Mouse (Mus musculus) kidney, adult 9 months (tissue): ENCODE measurements around the gene Ajuba.

ENCODE experiments used
- DNase-seq: peaks from one replicate; pipeline ENCODE4 v3.0.0; 2022

Ajuba gene

GRCm38 (mm10) chr14:54591056-54591455 lies 13.7 kb upstream of the Ajuba start:
- DNase-seq = no peak

- DNase-seq = peak; percentile 71
Measured at GRCm38 (mm10) chr14:54583681-54584338, 6.5 kb upstream of the Ajuba start.

- DNase-seq = peak; percentile 56
Measured at GRCm38 (mm10) chr14:54582536-54582935, 5.2 kb upstream of the Ajuba start.

GRCm38 (mm10) chr14:54579638-54580037 lies 2.3 kb upstream of the Ajuba start:
- DNase-seq = no peak

GRCm38 (mm10) chr14:54578063-54578462 lies 705 bp upstream of the Ajuba start:
- DNase-seq = peak; percentile 69

GRCm38 (mm10) chr14:54576241-54577088 lies 893 bp downstream of the Ajuba start:
- DNase-seq = peak; percentile 43

- DNase-seq = peak; percentile 83
Measured at GRCm38 (mm10) chr14:54575631-54576030, 1.7 kb downstream of the Ajuba start.

- DNase-seq = no peak
Measured at GRCm38 (mm10) chr14:54575031-54575430, 2.3 kb downstream of the Ajuba start.

GRCm38 (mm10) chr14:54574253-54574652 lies 3.1 kb downstream of the Ajuba start:
- no peak for DNase-seq

GRCm38 (mm10) chr14:54572790-54573736 lies 4.3 kb downstream of the Ajuba start:
- DNase-seq = peak; percentile 83

- DNase-seq = no peak
Measured at GRCm38 (mm10) chr14:54572122-54572521, 5.2 kb downstream of the Ajuba start.

- DNase-seq = no peak
Measured at GRCm38 (mm10) chr14:54569451-54570392, 7.6 kb downstream of the Ajuba start.

- peak; percentile 88 for DNase-seq
Measured at GRCm38 (mm10) chr14:54568694-54569414, 8.5 kb downstream of the Ajuba start.

GRCm38 (mm10) chr14:54560527-54561242 lies 16.7 kb downstream of the Ajuba start:
- no peak for DNase-seq

GRCm38 (mm10) chr14:54557330-54557729 lies 20.0 kb downstream of the Ajuba start:
- DNase-seq = no peak

- DNase-seq = peak; percentile 87
Measured at GRCm38 (mm10) chr14:54553975-54554769, 23.2 kb downstream of the Ajuba start, which contains the start of gene Haus4. Gene Haus4, minus strand, starts transcription at chr14:54554616.

GRCm38 (mm10) chr14:54553454-54553974 lies 23.8 kb downstream of the Ajuba start:
- peak; percentile 18 for DNase-seq

- DNase-seq = no peak
Measured at GRCm38 (mm10) chr14:54544703-54545102, 32.7 kb downstream of the Ajuba start.

GRCm38 (mm10) chr14:54540771-54541170 lies 36.6 kb downstream of the Ajuba start:
- DNase-seq = no peak
